Mouse (Mus musculus) hindbrain, embryonic 11.5 days (tissue): ENCODE results near the gene Vti1a. TPM values are rescaled to one million over a fixed set of nuclear protein-coding genes. Genes with fewer than 3 reads are reported as not detected.

Experiments
- ATAC-seq: fragments of 200-750 bp; cut with Nextera tagmentation; 2 replicates; pipeline ENCODE4 v1.8.0; 2017; ENCODE audit warnings: mild to moderate bottlenecking, moderate TSS enrichment, moderate library complexity; ENCODE audit not compliant: low FRiP score
- DNase-seq: peaks from one replicate; pipeline ENCODE4 v3.0.0-alpha.2; 2015; ENCODE audit warnings: low spot score
- H3K27ac ChIP-seq: fragments of 300-500 bp; sonication (generic); 2 replicates; pipeline ENCODE4 v1.5.1; 2014; ENCODE audit warnings: mild to moderate bottlenecking, low read depth, low read length
- H3K27me3 ChIP-seq: fragments of 300-500 bp; sonication (generic); 2 replicates; pipeline ENCODE4 v1.6.1; 2014; ENCODE audit warnings: mild to moderate bottlenecking, low read length, moderate library complexity, mixed read lengths; ENCODE audit not compliant: control insufficient read depth, insufficient read depth
- H3K36me3 ChIP-seq: fragments of 300-500 bp; sonication (generic); 2 replicates; pipeline ENCODE4 v1.6.1; 2014; ENCODE audit warnings: mild to moderate bottlenecking, low read length, moderate library complexity, mixed read lengths; ENCODE audit not compliant: control insufficient read depth, insufficient read depth
- H3K4me1 ChIP-seq: fragments of 300-500 bp; sonication (generic); replicated peaks from 2 replicates; pipeline ENCODE4 v1.6.1; 2014; ENCODE audit warnings: low read length, mixed read lengths; ENCODE audit not compliant: control insufficient read depth, insufficient read depth
- H3K4me2 ChIP-seq: fragments of 300-500 bp; sonication (generic); replicated peaks from 2 replicates; pipeline ENCODE4 v1.6.1; 2014; ENCODE audit warnings: mild to moderate bottlenecking, low read depth, low read length
- H3K4me3 ChIP-seq: fragments of 300-500 bp; sonication (generic); 2 replicates; pipeline ENCODE4 v1.5.1; 2014; ENCODE audit warnings: low read depth, low read length
- H3K9ac ChIP-seq: fragments of 300-500 bp; sonication (generic); 2 replicates; pipeline ENCODE4 v1.6.1; 2014; ENCODE audit warnings: low read depth, low read length
- H3K9me3 ChIP-seq: fragments of 300-500 bp; sonication (generic); 2 replicates; pipeline ENCODE4 v1.6.1; 2016; ENCODE audit warnings: low read length; ENCODE audit not compliant: control insufficient read depth
- WGBS: fragments of 180-500 bp; shearing (Covaris S2); extraction: QIAGEN DNeasy Blood & Tissue Kit; methylation state at CpG from one replicate; pipeline ENCODE4 v1.1.7; 2014; 5-methylcytosine and 5-hydroxymethylcytosine counted together
- polyA plus RNA-seq: library from polyadenylated mRNA; unstranded; fragments of >200 nt; fragmentation: Nextera tagmentation; extraction: Ambion mirVana; gene quantifications from 2 replicates; pipeline ENCODE4 v1.2.1, GENCODE M21; 2014

Gene Vti1a
- polyA plus RNA-seq, 1 experiment from 2014 or later, result 27.8 TPM

- ATAC-seq, result no peak
Observed at GRCm38 (mm10) chr19:55560088-55560682, 244.1 kb downstream of the Vti1a start.

DNA sequence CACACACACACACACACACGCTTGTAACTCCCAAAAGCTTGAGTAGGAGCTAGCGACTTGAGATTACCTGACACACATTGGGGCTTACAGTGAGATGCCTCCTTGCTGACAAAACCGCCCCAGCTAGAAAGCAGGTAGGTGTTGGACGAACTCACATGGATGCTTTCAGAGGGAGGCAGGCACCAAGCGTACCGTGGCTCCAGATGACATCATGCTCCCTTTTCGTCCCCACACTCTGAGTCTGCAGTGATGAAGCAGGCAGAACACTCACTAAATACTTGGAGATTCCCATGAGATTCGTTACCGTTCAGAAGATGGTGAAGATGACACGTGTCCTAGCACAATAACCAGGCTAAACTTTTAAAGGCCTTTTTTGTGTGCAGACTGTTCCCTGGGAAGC lies 245.4 kb downstream of the Vti1a start:
- no peak overlapping the region for H3K9ac ChIP-seq
- DNase-seq (no peak), ATAC-seq (no peak)
- H3K9me3 ChIP-seq, result no peaks in the 10 kb centered on the region
- no peak overlapping the region for H3K27ac ChIP-seq
- H3K4me1 ChIP-seq, result peaks cover 8% of the 10 kb centered on the region; the same call in 1 of the 2 replicates
- H3K4me3 ChIP-seq, result no peak overlapping the region
- WGBS, result 90% methylated on average over 10 of the region's 10 CpGs
- peaks cover 3% of the 10 kb centered on the region; the same call in 1 of the 2 replicates for H3K27me3 ChIP-seq
- no peak overlapping the region for H3K4me2 ChIP-seq
- H3K36me3 ChIP-seq, result no peaks in the 10 kb centered on the region

More at GRCm38 (mm10) chr19:55560088-55560682, 244.1 kb downstream of the Vti1a start:
- Histone ChIP-seq H3K36me3 (no peaks in the 10 kb centered on the region), H3K9me3 (no peaks in the 10 kb centered on the region), H3K27me3 (peaks cover 3% of the 10 kb centered on the region; the same call in 1 of the 2 replicates), H3K4me3 (no peak overlapping the region), H3K4me1 (peaks cover 8% of the 10 kb centered on the region; the same call in 1 of the 2 replicates), H3K27ac (no peak overlapping the region), H3K4me2 (no peak overlapping the region), H3K9ac (no peak overlapping the region)
- WGBS, result 83% methylated on average over 11 of the region's 11 CpGs
- DNase-seq, result no peak

- peaks cover 3% of the 10 kb centered on the region; the same call in 1 of the 2 replicates for H3K27me3 ChIP-seq
- no peak overlapping the region for H3K4me3 ChIP-seq
- no peaks in the 10 kb centered on the region for H3K9me3 ChIP-seq
- no peak overlapping the region for H3K9ac ChIP-seq
- H3K4me1 ChIP-seq, result 0 out of 2 replicates have a peak, but pooled peaks cover 3% of the 10 kb centered on the region
- H3K4me2 ChIP-seq, result no peak overlapping the region
- DNase-seq, result no peak
- H3K27ac ChIP-seq, result no peak overlapping the region
- no peak for ATAC-seq
- 92% methylated on average over 14 of the region's 14 CpGs for WGBS
- H3K36me3 ChIP-seq, result no peaks in the 10 kb centered on the region
Observed at GRCm38 (mm10) chr19:55562487-55563147, 246.5 kb downstream of the Vti1a start.

- Histone ChIP-seq H3K4me3 (no peak overlapping the region), H3K27ac (no peak overlapping the region), H3K36me3 (no peaks in the 10 kb centered on the region), H3K27me3 (peaks cover 3% of the 10 kb centered on the region; the same call in 1 of the 2 replicates), H3K4me1 (0 out of 2 replicates have a peak, but pooled peaks cover 3% of the 10 kb centered on the region), H3K9ac (no peak overlapping the region), H3K4me2 (no peak overlapping the region), H3K9me3 (no peaks in the 10 kb centered on the region)
- no peak for DNase-seq
- 77% methylated on average over 15 of the region's 15 CpGs for WGBS
- no peak for ATAC-seq
Observed at GRCm38 (mm10) chr19:55563148-55563651, 247.1 kb downstream of the Vti1a start.

DNA sequence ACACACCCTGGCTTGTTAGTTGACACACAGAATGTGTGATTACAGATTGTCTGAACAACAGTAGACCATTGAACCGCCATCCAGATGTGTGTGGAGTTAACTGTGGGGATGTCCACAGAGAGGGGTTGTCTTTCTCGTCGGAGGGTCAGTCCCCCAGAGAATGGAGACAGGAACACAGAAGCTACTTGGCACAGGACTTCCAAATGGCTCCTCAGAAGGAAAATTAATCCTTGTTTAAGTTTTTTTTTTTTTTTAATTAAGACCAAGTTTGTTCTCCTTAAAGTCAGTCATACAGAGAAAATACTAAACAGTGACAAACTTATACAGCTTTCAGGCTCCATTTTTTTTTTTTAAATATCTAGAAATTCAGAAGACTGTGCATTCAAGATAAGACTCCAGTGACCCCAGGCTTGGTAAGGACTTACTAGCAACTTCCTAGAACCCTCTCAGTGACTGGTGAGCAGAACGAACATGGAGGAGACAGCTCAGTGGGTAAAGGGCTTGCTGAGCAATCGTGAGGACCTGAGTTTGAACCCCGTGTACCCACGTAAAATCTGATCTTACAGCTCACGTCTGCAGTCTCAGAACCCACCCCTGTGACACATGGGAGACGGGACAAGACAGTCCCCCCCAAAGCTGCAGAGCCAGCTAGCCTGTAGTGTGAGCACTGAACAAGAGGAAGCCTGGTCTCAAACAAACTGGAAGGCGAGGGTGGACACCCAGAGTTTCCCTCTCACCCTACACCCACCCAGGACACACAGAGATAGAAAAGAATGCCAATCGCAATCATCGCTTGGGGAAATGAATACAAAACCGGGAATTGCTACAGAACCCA lies 248.2 kb downstream of the Vti1a start:
- no peaks in the 10 kb centered on the region for H3K36me3 ChIP-seq
- H3K4me3 ChIP-seq, result no peak overlapping the region
- peaks cover 3% of the 10 kb centered on the region; the same call in 1 of the 2 replicates for H3K27me3 ChIP-seq
- ATAC-seq (no peak), DNase-seq (no peak)
- no peaks in the 10 kb centered on the region for H3K9me3 ChIP-seq
- 75% methylated on average over 13 of the region's 13 CpGs for WGBS
- H3K9ac ChIP-seq, result no peak overlapping the region
- H3K4me1 ChIP-seq, result 0 out of 2 replicates have a peak, but pooled peaks cover 3% of the 10 kb centered on the region
- no peak overlapping the region for H3K4me2 ChIP-seq
- no peak overlapping the region for H3K27ac ChIP-seq

- Histone ChIP-seq H3K9ac (no peak overlapping the region), H3K27ac (no peak overlapping the region), H3K4me3 (no peak overlapping the region), H3K36me3 (no peaks in the 10 kb centered on the region), H3K4me2 (no peak overlapping the region), H3K9me3 (no peaks in the 10 kb centered on the region), H3K27me3 (peaks cover 3% of the 10 kb centered on the region; the same call in 1 of the 2 replicates), H3K4me1 (0 out of 2 replicates have a peak, but pooled peaks cover 3% of the 10 kb centered on the region)
- DNase-seq (no peak), ATAC-seq (no peak)
- WGBS, result 93% methylated on average over 11 of the region's 11 CpGs
Observed at GRCm38 (mm10) chr19:55565111-55565510, 249.0 kb downstream of the Vti1a start.

- Histone ChIP-seq H3K36me3 (no peaks in the 10 kb centered on the region), H3K27me3 (peaks cover 3% of the 10 kb centered on the region; the same call in 1 of the 2 replicates), H3K4me1 (0 out of 2 replicates have a peak, but pooled peaks cover 3% of the 10 kb centered on the region), H3K27ac (no peak overlapping the region), H3K9ac (no peak overlapping the region), H3K9me3 (no peaks in the 10 kb centered on the region), H3K4me2 (no peak overlapping the region), H3K4me3 (no peak overlapping the region)
- DNase-seq (no peak), ATAC-seq (no peak)
- WGBS, result 65% methylated on average over 6 of the region's 6 CpGs
Observed at GRCm38 (mm10) chr19:55565523-55566369, 249.7 kb downstream of the Vti1a start.

DNA sequence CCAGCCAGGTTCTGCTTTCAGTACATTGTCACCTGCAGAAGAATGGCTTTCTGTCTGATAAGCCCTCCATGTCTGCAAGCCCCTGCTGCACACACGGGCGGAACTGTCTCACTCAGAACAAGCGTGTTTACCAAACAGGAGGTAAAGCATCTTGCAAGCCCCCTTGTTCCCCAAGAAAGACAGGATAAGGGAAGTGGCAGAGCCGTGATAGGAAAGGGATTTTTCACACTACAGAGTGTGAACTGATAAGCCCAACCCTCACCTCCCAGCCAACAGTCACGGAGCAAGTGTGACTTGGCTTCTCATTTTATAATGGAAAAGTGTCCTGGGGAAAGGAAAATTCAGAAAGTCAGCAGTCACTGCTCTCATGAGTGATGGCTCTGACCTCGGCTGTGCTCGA lies 253.0 kb downstream of the Vti1a start:
- ATAC-seq (no peak), DNase-seq (no peak)
- Histone ChIP-seq H3K36me3 (no peaks in the 10 kb centered on the region), H3K4me1 (no peaks in the 10 kb centered on the region), H3K4me2 (no peak overlapping the region), H3K9ac (no peak overlapping the region), H3K9me3 (no peaks in the 10 kb centered on the region), H3K27me3 (no peaks in the 10 kb centered on the region), H3K27ac (no peak overlapping the region), H3K4me3 (no peak overlapping the region)
- WGBS, result 75% methylated on average over 7 of the region's 7 CpGs
